Mouse (Mus musculus) cerebellum, adult 2 months (tissue): ENCODE measurements around the gene Slc15a3.

Experiments
- CTCF ChIP-seq: fragments of 200-500 bp; IDR thresholded peaks from 2 replicates; pipeline ENCODE4 v1.5.1; 2011; ENCODE audit warnings: low read depth, mild to moderate bottlenecking, control low read depth, low read length, moderate library complexity, borderline replicate concordance; ENCODE audit not compliant: insufficient read depth
- POLR2A ChIP-seq: fragments of 200-500 bp; IDR thresholded peaks from 2 replicates; pipeline ENCODE4 v1.6.1; 2011; ENCODE audit warnings: low read length, control low read depth, borderline replicate concordance; ENCODE audit not compliant: insufficient read depth

GRCm38 (mm10) chr19:10813905-10814304, 25.6 kb upstream of the Slc15a3 start:
- TF ChIP-seq POLR2A = no peak
- TF ChIP-seq CTCF = no peak
